Mouse (Mus musculus): ENCODE results near the gene Aars.
"Not testable (repeated sequence)": the region's sequence is repeated elsewhere in the genome, so short reads cannot be mapped to it uniquely, and the experiment has no call there.

Gene Aars

DNA sequence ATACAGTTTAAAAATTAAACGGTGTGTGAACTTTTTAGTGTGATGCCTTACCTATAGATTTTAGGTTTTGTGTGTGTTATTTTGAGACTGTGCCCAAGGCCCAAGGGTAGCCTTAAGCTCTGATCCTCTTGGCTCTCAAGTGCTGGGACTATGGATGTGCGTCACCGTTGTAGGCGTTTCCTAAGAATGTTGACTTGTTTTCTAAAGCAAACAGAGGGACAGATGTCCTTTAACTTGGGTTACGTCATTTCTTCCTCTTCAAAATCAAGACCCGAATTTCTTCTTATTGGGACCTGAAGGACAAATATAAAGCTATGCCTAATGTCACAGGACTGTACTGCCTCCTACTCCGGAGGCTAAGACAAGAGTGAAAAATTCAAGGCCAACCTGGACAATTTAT lies at the start of gene Aars:
Gene Aars, plus strand, starts transcription at position 229 of the 400 bp plus-strand sequence.
- DNase-seq (ENCODE audit: low read depth), result no peak

GRCm38 (mm10) chr8:110987805-110988744 lies 44.9 kb upstream of the Aars start:
- no peak for DNase-seq (ENCODE audit: low read depth)

GRCm38 (mm10) chr8:110990017-110990416 lies 42.9 kb upstream of the Aars start:
- DNase-seq (ENCODE audit: low read depth), result no peak

- DNase-seq (ENCODE audit: low read depth), result no peak
Measured at GRCm38 (mm10) chr8:110996641-110997430, 36.1 kb upstream of the Aars start.

DNA sequence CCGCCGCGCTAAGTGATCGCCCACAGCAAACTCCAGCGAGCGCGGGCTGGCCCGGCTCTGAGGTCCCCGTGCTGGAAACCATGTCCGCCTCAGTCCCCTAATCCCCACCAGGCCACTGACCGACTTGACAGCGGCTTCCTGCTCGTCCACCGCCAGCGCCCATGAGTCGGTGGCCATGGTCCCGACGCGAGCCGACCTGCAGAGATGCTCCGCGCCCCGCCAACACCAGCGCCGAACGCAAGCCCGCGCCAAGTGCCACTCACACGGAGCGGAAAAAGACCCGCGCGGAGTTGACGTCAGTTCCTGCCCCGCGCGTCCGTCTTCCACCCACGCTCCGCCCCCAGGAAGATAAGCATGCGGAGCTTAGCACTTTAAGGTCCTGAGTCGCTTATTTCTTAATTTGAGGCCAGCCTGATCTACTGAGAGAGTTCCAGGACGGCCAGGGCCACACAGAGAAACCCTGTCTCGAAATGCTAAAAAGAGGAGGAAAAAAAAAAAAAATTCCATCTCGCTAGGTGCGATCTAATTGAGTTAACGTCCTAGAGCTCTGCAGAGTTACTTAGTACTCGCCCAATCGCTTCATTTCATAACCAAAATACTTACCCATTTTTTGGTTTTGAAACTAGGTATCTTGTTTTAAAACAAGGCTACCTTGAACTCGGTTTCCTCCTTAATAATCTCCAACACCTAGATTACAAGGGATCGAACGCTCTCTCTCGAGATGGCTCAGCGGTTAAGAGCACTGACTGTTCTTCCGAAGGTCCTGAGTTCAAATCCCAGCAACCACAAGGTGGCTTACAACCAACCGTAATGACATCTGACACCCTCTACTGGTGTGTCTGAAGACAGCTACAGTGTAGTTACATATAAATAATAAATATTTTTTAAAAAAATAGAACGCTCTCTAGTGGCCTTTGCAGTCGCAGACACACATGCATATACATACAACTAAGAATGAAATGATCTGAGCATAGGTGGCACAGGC lies 35.1 kb upstream of the Aars start, which contains the start of gene Ddx19a:
Gene Ddx19a, minus strand, starts transcription at position 254 of the 985 bp plus-strand sequence.
- peak; percentile 94 for DNase-seq (ENCODE audit: low read depth)

DNA sequence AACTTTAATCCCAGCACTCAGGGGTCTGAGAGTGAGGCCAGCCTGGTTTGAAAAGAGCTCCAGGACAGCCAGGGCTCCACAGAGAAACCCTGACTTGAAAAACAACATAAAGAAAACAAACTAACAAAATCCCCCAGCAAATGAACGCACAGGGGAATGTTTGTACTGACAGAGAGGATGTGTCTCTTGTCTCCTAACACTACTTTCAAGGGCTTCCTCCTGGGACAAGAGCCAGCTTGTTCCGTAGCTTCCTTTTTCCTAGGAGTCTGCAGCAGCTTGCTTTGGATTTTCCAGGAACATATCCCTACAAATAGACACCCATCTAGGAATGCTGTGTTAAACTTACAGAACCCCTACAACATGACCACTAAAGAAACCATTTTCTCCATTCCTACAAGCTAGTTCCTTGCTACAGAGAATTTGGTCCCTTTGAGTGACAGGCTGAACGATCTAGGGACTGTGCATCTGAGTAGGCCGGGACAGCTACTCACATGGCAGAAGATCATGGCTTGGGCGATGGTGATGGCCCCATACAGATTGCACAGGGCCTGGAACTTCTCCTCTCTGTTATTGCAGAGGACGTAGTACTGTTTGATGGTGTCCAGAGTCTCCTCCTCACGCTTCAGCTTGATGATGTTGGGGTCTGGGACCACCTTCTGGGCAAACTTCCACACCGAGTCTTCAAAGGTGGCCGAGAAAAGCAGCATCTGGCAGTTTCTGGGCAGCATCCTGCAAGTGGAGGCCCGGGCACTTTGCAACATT lies 22.5 kb upstream of the Aars start:
- not testable (repeated sequence) for DNase-seq (ENCODE audit: low read depth)

DNA sequence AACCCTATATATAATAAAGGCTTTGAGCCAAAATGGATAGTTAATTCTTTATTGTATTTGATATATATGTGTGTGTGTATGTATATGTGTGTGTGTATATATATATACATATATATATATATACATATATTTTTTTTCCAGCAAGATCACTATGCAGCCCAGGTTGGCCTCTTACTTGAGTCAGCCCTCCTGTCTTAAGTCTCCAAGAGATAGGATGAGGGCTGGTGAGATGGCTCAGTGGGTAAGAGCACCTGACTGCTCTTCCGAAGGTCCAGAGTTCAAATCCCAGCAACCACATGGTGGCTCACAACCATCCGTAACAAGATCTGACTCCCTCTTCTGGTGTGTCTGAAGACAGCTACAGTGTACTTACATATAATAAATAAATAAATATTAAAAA lies 6.3 kb upstream of the Aars start:
- DNase-seq (ENCODE audit: low read depth), result not testable (repeated sequence)

DNA sequence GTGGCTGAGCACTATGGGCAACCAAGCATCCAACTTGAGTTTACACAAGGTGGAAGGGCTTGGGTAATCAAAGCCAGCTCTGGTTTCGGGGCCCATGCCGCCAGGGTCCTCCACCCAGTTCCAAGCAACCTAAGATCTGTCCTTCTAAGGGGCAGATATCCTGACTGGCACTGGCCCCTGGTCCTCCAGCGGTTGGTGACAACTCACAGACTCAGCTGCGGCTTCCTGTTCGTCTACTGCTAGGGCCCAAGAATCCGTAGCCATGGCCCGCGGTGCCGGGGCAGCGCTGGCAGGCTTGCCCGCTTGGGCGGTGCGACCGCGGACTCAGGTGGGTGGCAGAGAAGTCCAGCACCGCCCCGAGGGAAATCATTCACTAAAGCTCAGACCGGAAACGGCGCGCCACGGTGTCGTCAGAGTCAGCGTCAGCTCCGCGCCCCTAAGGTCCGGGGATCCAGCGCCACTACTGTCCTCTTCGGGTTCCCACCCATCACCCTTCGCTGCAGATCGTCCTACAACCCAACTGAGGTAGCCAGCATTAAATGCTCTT lies 5.5 kb upstream of the Aars start:
- DNase-seq (ENCODE audit: low read depth), result peak; percentile 80

GRCm38 (mm10) chr8:111029589-111029988 lies 3.4 kb upstream of the Aars start:
- DNase-seq (ENCODE audit: low read depth), result no peak

GRCm38 (mm10) chr8:111030045-111030444 lies 2.9 kb upstream of the Aars start:
- no peak for DNase-seq (ENCODE audit: low read depth)

GRCm38 (mm10) chr8:111031572-111031971 lies 1.4 kb upstream of the Aars start, which contains the start of gene Ddx19b:
Gene Ddx19b (minus strand): TSS chr8:111031751.
- DNase-seq (ENCODE audit: low read depth), result no peak

DNA sequence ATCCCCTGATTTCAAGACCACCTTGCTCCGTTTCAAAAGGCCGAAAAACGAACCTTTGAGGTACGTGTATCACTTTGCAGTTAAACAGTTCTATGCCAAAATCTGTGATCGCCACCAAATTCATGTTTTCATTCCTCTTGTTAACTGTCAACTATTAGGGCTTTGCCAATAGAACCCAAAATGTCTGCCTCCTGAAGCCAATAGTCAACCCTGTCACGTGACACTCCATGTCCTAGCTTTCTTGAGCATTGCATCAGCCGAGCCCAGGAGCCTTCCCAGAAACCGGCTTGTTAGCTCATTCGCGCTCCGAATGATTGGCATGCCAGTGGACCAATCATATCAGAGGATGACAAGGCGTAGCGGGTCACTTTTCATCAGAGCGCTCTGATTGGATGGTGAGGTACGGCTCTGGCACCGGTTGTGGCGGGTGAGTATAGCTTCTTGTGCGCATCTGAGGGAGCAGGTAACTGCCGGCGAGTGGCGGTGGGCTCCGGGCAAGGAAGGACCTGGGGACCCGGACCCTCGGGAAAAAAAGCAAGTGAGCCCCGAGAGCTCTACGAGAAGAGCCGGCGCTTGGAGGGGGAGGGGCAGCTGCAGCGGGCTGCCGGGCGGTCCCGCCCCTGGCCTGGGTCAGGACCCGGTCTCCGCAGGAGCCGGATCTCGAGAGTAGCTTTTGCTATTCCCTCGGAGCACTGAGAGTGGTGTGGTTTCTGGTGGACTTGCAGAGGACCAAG lies 705 bp downstream of the Aars start:
- DNase-seq (ENCODE audit: low read depth), result peak; percentile 100

DNA sequence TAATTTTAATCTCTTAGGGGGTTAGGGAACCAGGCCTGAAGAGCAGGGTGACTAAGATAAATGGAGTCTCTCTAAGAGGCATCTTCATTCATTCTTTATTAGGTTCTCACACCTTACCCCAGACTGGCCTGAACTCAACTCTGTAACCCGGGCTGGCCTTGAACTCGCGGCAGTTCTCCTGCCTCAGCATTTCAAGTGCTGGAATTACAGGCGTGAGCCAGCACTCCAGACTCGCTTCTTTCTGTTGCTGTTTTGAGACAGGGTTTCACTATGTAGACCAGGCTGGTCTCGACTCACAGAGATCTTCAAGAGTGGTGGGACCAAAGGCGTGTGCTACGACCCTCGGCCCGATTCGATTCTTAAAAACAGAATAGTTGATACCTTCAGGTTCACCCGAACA lies 1.3 kb downstream of the Aars start:
- DNase-seq (ENCODE audit: low read depth), result peak; percentile 62

DNA sequence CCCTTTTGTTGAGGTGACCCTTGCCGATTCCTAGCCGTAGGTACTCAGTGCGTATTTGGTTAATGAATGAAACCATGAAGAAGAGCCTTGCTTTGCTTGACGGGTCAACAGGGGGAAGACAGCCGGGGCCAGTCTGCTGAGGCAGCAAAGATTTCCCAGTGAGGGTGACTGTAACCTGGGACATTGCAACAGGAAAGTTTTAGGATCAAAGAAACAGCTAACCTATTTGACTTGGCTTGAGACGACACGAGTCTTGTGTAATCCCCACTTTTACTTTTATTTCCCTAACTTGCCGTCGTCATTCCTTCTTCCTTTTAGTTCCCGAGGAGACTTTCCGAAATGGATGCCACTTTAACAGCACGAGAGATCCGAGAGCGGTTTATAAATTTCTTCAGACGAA lies 3.6 kb downstream of the Aars start:
- DNase-seq (ENCODE audit: low read depth), result no peak

DNA sequence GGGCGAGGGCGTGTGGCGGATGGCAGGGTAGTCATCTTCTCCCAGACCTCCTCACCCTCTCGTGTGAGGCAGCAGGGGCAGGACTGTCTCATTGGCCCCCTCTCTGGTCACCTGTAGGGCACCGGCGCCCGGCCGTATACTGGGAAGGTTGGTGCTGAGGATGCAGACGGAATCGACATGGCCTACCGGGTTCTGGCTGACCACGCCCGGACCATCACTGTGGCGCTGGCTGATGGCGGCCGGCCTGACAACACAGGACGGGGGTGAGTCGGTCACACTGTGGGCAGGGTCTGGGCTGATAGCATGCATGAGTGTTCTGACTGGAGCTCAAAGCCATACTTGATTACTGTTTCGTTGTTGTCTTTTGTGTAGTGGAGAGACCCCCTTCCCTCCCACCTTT lies 9.6 kb downstream of the Aars start:
- no peak for DNase-seq (ENCODE audit: low read depth)

DNA sequence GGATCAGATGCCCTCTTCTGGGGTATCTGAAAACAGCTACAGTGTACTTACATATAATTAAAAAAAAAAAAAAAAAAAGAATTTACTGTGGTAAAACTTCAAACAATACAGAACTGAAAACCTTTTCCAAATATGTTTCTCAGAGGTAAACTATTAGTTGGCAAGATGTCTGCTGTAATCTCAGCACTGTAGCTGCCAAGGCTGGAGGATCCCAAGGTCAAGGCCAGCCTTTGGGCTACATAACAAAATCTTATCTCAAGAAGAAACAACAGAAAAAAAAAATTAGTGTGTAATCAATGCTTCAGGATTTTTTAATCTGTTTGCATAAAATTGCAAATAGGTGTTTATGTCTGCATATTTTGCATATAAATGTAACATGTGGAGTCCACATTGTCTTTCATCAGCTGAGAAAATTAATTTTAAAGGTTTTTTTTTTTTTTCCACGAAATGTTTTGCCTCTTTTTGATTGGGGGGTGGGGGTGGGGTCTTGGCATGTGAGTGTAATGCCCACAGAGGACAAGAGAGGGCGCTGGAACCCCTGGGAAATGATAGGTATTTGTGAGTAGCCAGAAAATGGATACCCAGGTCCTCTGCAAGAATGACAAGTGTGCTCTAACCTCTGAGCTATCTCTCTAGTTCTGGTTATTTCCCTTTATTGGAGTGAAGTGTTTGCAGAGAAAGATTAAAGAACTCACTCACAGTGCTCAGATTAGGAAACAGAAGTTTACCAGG lies 11.2 kb downstream of the Aars start:
- peak; percentile 40 for DNase-seq (ENCODE audit: low read depth)

- DNase-seq (ENCODE audit: low read depth), result peak; percentile 57
Measured at GRCm38 (mm10) chr8:111048694-111049093, 15.8 kb downstream of the Aars start.

DNA sequence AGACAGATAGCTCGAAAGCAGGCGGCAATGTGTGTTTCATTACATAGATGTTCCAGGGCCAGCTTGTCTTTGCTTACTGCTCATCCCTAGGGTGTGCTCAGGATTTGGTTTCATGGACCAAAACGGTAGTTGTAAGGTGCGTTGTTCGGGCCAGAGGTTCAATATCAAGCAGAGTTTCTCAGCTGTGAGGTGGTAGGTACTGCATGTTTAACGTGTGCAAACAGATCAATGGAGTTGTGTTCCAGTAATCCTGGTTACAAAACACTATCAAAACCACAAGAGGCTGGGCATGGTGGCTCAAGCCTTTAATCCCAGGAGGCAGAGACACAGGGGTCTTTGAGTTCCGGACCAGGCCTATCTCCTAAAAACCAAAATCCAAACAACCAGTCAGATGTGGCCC lies 16.2 kb downstream of the Aars start:
- no peak for DNase-seq (ENCODE audit: low read depth)

All from NIH3T3 (cell line).